Mouse (Mus musculus): ENCODE measurements around the gene Orai2.
"Not testable (repeated sequence)": the region's sequence is repeated elsewhere in the genome, so short reads cannot be mapped to it uniquely, and the experiment has no call there.

Gene Orai2

DNA sequence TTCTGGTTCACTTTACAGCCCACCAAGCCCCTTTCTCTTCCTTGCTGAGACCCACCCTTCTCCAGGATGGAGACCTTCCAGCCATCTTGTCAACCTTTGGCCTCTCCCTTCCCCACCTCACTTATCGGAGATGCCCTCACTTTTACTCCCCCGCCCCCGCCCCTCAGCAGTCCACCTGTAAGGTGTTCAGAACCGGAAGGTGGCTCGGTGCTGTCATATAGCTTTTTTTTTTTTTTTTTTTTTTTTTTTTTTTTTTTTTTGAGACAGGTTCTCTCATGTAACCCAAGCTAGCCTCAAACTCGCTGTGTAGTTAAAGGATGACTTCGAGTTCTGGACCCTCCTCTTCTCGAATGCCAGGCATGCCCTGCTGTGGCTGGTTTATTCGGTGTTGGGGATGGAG lies 2.4 kb upstream of the Orai2 start:
- no peak for DNase-seq

DNA sequence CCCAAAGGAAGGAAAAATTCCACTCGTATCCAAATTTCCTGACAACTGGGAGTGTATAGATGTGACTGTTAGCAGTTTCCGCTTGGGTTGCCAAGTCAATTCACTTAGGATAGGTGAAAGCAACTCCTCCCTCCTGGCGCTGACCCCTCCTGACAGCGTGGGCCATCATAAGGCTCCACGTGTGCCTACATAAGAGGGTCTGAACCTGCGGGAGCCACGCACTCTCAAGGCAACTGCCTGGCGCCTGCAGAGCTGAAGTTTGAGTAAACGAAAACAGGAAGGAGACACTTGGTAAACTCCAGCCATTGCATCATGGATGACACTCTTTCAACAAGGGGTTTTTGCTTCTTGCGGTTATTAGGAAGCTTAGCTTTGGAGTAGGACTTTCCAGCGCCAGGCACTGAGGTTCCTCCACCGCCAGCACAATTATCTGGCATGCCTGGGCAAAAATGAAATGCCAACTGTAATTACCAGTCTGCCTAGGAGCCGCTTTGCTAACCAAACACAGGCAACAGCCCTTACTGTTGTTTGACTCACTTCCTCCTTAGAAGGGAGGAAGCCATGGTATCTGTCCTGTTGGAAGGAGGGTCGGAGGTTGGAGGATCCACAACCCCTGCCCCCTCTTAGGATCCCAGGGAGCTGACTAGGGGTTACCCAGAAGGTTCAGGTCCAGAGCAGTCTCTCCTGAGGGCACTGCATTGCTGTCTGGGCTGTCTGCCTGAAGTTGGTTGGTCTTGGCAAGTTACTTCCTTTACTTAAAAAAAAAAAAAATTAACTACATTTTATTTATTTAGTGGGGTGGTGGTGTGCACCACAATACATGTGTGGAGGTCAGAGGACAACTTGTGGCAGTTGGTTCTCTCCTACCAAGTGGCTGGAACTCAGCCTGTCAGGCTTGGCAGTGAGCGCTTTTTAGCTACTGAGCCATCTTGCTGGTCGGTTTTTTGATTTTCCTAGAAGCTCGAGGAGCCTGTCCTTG lies 1.1 kb upstream of the Orai2 start:
- DNase-seq = peak; percentile 45 to 46

DNA sequence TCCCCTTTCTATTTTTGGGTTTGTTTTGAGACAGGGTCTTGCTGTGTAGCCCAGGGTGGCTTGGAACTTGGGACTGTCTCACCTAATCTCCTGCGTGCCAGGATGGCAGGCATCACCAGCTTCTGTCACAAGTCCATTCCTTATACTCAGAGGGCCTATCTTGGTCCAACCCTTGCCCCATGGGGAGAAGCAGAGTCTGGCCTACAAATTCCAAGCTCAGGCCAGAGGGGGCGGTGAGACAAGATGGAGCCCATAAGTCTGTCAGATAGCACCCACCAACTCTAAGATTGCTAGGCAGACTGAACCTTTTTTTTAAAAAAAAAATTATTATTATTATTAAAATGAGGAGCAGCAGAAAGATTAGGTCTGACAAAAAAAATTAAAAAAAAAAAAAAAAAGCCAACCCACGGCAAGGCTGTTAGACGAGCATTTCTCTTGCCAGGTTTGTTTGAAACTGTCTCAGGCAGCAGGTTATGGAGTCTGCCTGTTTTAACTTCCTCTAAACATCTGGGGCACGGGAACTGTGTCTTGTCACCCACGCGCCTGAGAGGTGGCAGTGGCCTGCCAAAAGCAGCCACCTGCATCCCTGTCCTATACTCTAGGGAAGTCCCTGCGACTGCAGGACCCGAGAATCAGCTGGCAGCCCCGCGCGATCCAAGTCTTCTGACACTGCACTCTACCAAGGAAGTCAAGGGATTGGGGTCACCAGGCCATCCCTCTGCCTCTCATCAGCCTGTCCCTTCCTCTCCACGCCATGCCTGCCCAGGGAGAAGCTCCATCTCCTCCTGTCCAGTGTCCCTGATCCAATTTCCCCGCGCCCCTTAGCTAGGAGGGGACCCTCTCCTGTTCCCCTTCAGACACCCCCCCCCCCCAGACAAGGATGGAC lies 644 bp downstream of the Orai2 start:
- peak; percentile 70 to 76 for DNase-seq

DNA sequence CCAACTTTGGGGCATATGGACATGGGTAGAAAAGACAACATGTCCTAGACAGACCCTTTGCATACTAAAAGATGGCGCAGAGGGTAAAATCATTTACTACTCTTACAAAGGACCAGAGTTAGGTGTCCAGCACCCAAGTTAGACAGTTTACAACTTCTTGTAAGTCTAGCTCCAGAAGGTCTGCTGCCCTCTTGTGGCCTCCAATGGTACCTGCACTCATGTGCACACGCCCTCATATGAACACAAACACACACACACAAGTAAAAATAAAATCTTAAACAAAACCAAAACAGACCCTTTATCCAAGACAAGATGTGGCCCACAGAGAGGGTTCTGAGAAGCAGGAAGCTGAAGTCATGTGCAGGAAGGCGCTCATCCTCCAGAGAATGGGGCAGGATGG lies 2.4 kb downstream of the Orai2 start:
- DNase-seq = peak; percentile 27 to 37

DNA sequence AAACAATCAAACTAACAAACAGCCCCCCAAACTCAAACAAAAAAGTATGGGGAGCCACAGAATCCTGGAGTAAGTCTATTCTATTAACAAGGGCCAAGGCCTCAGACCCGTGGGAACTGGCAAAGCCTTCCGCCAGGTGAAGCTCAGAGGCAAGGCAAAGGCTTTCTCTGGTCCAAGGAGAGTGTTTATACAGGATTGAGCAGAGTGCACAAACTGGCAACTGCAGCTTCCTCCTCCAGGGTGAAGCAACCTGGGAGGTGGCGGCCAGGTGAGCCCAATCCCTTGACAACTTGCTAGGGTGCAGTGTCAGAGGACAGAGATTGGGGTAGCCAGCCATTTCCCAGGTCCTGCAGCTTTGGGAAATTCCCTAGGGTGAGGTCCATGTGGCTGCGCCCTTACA lies 3.2 kb downstream of the Orai2 start:
- DNase-seq = no peak

DNA sequence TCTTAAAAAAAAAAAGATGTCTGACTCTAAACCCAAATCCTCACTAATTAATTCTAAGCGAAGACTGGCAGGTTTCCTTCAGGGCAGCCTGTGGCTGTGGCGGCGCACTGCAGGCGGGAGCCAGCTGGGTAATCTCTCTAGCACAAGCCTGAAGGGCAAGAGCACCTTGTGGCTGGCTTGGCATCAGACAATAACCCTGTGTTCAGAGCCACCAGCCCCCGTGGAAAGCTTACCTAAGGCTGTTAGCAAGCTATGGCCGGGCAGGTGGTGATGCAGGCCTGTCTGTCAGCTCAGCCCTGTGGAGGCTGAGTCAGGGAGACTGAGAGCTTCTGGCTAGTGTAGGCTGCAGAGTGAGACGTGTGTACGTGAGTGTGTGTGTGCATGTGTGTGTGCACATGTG lies 5.3 kb downstream of the Orai2 start:
- no peak for DNase-seq

DNA sequence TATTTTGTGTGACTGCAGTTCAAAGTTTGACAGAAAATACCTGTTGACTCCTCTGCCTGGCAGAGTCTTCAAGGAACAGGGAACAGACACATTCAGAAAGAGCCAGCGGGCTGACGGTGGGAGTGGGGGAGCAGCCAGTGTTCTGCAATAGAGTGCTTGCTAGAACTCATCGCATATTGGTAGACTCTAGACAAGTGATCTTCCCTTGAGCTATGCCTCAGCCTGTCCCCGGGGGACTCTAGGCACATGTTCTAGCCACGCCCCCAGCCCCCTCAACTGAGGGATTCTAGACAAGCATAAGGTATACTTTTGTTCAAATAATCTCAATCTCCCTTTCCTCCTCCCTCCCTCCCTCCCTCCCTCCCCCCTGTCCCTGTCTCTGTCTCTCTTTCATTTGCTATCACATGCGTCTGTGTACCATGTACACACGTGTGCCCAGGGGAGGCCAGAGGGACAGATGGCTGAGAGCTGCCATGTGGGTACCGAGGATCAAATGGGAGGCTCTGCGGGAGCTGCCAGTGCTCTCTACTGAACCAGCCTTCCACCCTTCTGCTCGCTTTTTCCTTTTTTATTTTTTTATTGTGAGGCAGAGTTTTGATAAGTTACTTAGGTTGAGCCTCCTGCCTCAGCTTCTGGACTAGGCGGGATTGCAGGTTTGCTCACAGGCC lies 6.6 kb downstream of the Orai2 start:
- no peak for DNase-seq

DNA sequence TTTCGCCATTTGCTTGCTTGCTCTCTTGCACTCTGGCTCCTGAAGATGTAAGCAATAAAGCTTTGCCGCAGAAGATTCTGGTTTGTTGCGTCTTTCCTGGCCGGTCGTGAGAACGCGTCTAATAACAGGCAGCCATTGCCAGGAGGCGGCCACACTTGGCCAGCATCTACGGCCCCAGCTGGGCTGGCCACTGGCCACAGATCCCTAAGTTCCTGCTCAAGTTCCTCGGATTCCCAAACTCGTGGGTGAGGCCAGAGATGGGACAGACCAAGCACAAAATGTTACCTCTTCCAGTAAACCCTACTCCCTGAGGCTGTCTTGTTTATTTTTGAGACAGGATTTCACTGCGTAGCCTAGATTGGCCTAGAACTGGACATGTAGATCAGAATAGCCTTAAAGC lies 10.4 kb downstream of the Orai2 start:
- DNase-seq = not testable (repeated sequence)

DNA sequence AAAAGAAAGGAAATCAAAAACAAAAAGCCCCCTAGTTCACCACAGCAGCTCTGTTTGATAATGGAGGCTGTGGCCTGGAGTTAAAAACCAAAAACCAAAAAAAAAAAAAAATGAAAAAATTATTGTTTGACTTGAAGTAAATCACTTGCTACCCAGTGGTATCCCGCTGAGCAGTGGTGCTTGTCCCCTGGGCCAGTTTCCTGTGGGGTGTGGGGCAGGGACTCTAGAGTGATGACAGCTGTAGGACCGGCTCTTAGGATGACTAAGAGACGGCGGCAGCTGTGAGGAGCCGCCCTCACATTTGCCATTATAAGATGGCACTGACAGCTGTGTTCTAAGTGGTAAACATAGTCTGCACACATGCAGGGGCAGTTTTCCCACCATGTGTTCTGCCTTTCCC lies 15.1 kb downstream of the Orai2 start:
- DNase-seq = no peak

DNA sequence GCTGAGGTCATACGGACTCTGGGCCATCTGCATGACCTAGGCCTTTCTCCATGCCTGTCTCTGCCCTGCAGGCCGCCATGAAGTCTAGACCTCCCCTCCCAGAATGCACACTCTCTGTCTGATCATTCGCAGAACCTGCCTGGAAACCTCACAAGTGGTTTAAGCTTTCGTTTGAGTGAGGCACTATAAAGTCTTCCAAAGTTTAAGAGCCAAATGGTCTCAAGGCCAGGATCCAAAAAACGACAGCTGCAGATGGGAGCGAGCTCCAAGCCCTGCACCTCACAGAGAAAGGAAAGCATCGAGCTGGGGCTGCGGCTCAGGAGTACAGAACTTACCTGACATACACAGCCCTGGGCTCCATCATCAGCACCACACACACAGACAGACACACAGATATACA lies 18.1 kb downstream of the Orai2 start:
- no peak for DNase-seq

DNA sequence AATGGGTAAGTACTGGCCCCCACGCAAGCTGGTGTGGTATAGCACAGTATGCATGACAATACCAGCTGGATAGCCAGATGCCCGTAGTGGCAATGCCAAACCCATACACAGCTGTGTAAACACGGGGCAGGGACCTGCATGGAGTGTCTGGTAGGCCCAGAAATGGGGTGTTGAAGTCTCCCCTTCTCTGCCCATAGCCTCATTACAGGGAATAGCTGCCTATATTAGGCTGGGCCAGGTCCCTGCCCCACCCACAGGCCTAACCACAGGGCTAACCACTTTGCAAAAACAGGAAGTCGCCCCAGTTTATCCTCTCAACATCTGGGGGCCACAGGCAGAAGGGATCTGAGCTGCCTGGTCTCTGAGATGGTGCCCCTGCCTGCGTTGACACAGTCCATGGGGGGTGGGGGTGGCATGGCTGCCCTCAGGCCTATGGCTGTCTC lies 21.4 kb downstream of the Orai2 start:
- DNase-seq = peak; percentile 51 to 55

DNA sequence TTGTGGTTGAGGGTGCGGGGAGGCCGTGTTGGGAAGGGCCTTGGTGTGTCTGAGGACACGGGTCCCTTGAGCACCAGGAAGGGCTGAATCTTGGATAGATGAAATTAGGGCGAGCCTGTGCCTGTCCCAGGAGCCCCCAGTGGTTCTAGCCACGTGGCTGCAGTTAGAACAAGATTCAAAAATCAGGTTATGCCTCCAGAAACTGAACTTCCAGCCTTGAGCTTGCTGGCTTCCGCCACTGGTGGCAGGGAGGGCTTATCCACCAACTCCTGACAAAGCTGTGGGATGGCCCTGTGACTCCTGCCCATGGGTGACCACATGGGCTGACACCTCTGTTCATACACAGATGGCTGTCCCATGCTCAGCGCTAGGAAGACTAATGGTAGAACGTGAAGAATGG lies 22.8 kb downstream of the Orai2 start:
- no peak for DNase-seq

DNA sequence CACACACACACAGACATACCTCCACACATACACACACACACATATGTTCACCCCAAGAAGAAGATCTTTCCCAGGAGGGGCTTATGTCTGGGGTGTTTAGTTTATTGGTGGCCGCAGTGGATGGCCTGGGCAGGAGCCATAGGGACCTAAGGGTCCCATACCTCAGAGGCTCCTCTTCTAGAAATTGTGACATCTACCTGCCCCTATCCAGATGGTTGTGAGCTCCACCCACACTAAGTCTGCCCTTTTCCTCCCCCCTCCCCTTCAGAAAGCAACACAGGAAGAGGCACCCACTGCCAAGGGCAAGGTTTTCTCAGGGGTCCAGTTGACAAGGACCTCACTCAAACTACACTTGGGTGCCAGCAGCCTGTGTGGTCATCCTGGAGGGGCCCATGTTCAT lies 23.6 kb downstream of the Orai2 start:
- peak; percentile 36 to 42 for DNase-seq

DNA sequence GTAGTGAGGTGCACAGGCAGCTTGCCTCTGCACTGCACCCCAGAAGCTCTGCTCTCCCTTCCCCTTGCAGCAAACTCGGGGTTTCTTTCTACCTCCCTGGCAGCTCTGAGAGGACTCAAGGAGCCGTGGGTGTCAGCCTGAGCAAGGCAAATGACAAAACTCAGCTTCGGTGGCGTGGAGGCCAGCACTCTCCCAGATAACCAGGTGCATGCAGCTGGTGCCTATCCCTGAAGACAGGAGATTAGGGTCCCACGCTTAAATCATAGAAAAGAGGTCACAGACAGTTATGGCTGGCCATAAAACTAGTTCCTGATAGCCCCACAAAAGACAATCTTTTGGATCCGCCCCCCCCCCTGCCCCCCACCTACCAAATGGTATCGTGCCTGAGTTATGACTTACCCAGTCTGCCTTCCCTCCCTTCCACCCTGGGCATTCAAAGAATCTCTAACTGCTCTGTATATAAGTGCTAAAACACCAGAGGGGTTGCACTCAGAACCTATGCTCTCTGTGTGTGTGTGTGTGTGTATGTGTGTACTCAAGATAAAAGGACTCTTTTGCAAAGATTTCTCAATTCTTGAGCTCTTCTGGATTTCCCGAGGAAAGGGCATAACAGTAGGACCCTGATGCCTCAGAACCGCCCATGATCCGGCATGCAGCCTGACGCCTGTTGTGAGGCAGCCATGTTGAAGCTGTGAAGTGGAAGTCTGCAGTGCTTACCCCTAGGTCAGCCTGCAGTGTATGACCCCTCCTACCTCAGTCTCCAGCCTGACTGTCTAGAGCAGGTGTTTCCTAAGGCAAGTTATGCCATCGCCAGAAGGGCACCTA lies 25.7 kb downstream of the Orai2 start:
- no peak for DNase-seq

DNA sequence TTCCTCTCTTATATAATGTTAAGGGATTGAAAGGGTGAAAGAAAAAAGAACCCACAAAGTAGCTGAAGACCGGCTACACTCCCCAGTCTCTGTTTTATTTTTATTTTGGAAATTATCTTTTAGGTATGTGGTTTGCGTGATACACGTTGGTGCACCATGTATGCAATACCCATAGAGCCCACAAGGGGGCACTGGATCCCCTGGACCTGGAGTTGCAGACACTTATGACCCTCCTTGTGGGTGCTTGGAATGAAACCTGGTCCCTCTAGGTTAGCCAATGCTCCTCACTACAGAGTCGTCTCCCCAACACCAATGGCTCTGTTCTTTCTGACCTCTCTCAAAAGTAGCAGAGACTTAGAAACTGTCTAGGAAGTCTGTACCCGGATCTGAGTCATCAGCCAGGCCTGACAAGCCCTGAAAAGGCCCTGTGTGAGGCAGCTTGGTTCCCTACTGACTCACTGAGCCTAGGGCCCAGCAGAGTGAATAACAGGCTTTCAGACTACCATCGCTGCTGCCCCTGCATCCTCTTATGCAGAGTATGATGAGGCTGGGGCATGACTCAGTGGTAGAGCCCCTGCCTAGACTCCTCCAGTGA lies 27.3 kb downstream of the Orai2 start:
- peak; percentile 65 for DNase-seq

DNA sequence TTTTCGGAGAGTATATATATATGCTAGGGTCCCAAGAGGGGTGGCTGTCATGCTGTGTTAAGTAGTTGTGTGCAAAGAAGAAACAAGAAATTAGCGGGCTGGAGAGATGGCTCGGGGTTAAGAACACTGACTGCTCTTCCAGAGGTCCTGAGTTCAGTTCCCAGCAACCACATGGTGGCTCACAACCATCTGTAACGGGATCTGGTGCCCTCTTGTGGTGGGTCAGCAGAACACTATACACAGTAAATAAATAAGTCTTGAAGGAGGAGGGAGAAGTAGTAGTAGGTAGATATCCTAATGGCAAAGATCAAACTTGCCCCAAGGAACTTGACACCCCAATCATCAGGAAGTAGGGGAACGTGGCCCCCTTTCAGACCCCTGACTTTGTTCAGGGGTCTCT lies 27.8 kb downstream of the Orai2 start:
- DNase-seq = peak; percentile 50

DNA sequence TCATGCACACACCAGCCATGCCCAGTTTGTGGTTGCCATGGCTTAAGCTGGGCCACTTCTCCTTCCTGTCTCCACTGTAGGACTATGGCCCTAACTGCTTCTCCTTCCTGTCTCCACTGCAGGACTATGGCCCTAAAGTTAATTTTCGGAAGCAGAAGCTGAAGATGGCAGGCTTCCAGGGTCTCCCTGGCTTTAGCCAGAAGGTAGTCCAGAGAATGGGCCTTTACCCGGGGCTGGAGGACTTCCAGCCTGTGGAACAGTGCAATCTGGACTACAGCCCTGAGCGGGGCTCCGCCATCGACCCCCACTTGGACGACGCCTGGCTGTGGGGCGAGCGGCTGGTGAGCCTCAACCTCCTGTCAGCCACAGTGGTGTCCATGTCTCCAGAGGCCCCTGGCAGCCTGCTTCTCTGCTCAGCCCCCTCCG lies 30.4 kb downstream of the Orai2 start:
- DNase-seq = no peak

DNA sequence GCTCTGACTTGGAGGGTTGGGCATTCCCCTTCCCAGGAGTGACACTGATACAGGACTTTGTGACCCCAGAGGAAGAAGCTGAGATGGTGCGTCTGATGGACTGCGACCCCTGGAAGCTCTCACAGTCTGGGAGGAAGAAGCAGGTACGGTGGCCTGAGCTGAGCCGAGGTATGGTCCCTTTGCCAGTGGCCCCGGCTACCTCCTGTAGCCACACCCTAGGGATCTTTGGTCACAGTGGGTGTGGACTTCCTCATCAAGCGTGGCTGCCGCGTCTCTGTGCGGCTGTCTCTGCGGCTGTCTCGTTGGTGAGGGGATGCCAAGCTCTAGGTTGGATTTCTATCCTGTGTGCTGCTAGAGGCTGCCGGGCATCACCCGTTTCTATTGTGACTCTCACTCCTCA lies 31.1 kb downstream of the Orai2 start:
- DNase-seq = no peak

DNA sequence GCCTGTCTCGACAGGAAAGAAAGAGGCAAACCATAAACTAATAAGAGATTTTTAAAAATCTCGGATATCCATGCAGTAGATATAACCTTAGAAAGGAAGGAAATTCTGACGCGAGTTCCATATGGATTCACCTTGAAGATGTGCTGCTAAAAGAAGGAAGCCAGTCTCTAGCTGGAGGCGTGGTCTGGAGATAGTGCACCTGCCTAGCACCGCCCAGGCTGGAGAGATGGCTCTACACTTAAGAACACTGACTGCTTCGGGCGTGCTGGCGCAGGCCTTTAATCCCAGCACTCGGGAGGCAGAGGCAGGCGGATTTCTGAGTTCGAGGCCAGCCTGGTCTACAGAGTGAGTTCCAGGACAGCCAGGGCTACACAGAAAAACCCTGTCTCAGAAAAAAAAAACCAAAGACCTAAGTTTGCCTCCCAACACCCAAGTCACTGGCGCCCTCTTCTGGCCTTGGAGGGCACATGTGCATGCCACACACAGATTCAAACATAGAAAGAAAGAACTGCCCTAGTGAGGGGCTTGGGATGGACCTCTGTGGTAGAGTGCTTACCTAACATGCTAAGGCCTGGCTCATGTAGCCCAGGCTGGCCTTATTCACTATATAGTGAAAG lies 32.7 kb downstream of the Orai2 start:
- peak; percentile 78 to 79 for DNase-seq

DNA sequence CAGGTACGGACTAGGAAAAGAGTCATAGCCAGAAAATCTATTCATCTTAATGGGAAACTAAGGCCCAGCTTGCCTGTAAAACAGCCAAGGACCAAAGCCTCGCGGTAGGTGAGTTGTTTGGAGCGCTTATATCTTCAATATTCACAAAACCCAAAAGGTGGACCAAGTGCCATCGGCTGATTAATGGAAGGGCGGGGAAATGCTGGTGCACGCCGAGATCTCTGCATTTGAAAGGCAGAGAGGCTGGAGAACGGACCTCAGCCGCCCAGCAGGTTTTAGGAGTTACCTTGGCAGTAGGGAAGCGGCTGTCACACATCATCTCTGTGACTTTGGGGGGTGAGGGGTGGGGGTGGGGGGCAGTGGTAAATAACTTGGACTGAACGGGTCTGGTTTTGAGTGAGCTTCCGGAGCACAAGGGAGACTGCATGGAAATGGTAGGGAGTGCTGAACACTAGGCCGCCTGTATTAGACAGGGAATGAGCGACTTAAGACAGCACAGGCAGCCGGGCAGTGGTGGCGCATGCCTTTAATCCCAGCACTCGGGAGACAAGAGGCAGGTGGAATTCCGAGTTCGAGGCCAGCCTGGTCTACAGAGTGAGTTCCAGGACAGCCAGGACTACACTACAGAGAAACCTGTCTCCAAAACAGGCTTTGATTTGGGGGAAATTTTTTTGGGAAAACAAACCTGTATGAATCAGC lies 34.1 kb downstream of the Orai2 start:
- DNase-seq = no peak

All from B cell, adult 2 months (primary cell).